Mouse (Mus musculus) liver, embryonic 18 days (tissue): ENCODE measurements around the gene Gm43638. TPM values are rescaled to one million over a fixed set of nuclear protein-coding genes. Genes with fewer than 3 reads are reported as not detected.

Experiments used
- polyA plus RNA-seq: library from polyadenylated mRNA; depleted of rRNA; stranded (reverse); fragments of >200 nt; gene quantifications from 2 replicates; pipeline ENCODE4 v1.2.3, GENCODE M21; 2012; rRNA removed

Gene Gm43638
- not detected in 2 replicates for polyA plus RNA-seq

DNA sequence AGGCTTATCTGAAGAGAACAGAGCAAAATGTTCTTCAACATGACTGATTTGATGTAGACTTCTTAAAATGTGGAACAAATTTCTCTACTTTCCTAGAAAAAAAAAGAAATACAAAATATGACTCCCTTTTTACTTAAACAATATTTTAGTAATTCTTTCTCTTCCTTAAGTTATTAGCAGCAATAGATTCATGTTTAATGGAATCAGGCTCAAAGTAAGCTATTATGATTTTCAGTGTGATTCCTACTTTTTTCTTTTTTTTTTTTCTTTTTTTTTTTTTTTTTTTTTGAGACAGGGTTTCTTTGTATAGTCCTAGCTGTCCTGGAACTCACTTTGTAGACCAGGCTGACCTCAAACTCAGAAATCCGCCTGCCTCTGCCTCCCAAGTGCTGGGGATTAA lies at the start of gene Gm43638:
Gene Gm43638 (minus strand): TSS at position 101 of the 400 bp plus-strand sequence.

DNA sequence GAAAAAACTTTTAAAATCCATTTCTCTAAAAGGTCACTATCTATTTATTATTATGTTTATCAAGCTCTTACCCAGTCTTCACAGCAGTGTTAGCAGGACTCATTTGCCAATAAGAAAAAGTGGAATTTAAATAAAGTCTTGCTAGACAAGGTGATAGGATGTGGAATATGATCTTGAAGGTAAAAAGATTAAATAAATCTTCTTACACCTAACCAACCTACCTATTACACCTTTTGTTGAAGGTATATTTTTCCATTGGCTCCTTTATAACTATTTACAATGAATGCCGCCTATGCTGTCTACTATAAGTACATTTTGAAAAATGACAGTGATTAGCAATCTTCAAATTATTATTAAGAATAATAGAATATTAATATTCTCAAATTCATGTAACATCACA lies 4.2 kb upstream of the Gm43638 start, which contains the start of gene Ugt2a1:
Gene Ugt2a1 (minus strand): TSS at position 101 of the 400 bp plus-strand sequence.

DNA sequence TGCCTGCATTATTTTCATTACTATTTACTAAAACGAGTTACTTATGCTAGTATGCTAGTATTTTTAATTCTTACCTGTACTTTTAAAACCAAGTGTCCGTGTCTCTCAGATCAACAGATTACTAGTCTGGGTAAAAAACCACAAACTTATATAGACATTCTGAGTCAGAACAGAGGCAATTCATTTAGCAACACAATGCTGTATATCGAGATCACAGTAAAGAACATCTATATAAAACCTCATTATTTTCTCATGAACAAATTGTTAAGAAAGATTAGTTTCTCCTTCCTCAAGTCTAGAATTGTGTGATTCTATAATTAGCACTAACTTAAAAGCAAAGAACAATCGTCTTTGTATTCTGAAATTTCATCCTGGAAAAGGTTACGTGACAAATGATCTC lies 4.4 kb downstream of the Gm43638 start, which contains the start of gene Ugt2a2:
Gene Ugt2a2 (minus strand): TSS at position 101 of the 400 bp plus-strand sequence.

DNA sequence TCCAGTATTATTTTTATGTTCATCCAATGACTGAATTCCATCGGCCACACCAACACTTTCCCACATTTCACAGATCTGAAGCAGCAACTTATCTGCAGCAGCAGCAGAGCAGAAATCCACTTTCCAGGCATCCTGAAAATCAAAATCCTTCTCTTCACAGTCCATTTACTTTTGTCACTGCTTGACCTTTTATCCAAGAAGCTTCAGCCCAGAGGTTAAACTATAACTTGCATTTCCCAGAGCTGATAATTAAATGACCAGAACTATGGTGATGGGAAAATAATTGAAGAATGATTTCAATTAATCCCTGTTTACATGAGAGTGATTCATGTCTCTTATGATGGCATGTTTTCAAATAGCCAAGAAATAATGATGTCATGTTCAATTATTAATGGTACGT lies 62.6 kb downstream of the Gm43638 start, which contains the start of gene Ugt2b38:
Gene Ugt2b38 (minus strand): TSS at position 163 of the 400 bp plus-strand sequence.

Other genes starting within 250 kb of the Gm43638 start
- gene Ugt2b37, start 232.0 kb downstream of the Gm43638 start, polyA plus RNA-seq = not detected in 2 replicates
- gene Ugt2a3, start 149.6 kb downstream of the Gm43638 start, polyA plus RNA-seq = 0.99 and 1.9 TPM in 2 replicates
- 0.06 and 0.07 TPM in 2 replicates for gene Ugt2b38, start 62.6 kb downstream of the Gm43638 start, polyA plus RNA-seq
- gene Ugt2a2, start 4.5 kb downstream of the Gm43638 start, polyA plus RNA-seq = not detected in 2 replicates
- gene Ugt2a1, start 4.1 kb upstream of the Gm43638 start, polyA plus RNA-seq = not detected in 2 replicates
- gene Sult1b1, start 51.4 kb upstream of the Gm43638 start, polyA plus RNA-seq = 1.1 and 1.6 TPM in 2 replicates
- gene Sult1d1, start 82.2 kb upstream of the Gm43638 start, polyA plus RNA-seq = 8.2 and 9.0 TPM in 2 replicates
- gene Sult1e1, start 104.8 kb upstream of the Gm43638 start, polyA plus RNA-seq = not detected in 2 replicates
- gene Csn1s1, start 179.4 kb upstream of the Gm43638 start, polyA plus RNA-seq = not detected in 2 replicates
- gene Csn2, start 212.8 kb upstream of the Gm43638 start, polyA plus RNA-seq = not detected in 2 replicates